Mouse (Mus musculus) thymus, postnatal 4 days (tissue): ENCODE measurements around the gene Dmkn.

Source experiments
- DNase-seq: peaks from one replicate; pipeline ENCODE4 v3.0.0; 2021

Gene Dmkn

DNA sequence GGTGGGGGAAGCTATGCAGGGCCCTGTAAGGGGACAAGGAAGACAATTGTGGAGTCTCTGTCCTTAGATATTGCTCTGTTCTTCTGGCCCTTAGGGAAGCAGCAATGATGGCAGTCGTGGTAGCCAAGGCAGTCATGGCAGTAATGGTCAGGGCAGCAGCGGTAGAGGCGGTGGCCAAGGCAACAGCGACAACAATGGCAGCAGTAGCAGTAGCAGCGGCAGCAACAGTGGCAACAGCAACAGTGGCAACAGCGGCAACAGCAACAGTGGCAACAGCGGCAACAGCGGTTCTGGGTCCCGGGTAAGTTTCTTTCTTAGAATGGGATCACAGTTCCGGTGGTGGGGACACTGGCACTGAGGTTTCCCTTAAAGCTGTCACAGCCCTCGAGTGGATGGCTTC lies 1.6 kb downstream of the Dmkn start:
- DNase-seq, result no peak

DNA sequence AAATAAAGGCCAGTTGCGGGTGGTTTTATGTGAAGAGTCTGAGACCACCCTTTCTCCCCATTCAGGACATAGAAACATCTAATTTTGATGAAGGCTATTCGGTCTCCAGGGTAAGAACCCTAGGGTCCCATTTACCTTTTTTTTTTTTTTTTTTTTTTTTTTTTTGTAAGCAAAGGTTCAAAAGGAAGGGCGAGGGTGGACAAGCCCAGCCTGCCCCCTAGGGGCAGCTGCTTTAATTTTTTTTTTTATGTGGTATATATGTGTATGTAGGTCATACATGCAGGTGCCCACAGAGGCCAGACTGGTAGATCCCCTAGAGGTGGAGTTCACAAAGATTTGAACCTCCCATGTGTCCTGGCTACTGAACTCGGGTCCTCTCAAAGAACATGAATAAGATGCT lies 2.9 kb downstream of the Dmkn start:
- DNase-seq, result no peak

DNA sequence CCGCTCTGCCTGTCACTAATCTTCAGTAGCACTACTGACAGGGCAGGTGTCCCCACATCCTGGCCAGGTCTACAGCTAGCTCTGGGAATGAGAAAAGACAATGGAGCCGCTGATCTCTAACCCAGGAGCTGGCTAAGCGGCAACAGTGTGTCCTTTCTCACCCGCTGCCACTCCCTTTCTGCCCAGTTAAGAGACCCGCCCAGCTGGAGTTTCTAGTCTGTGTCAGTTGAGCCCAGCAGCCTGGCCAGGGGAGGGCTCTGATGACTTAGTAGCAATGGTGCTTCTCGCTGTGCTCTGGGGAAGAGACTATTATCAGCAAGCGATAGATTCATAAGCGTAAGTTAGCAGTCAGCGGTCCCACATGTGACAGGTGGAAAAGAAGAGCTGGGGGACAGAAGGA lies 5.7 kb downstream of the Dmkn start:
- no peak for DNase-seq

DNA sequence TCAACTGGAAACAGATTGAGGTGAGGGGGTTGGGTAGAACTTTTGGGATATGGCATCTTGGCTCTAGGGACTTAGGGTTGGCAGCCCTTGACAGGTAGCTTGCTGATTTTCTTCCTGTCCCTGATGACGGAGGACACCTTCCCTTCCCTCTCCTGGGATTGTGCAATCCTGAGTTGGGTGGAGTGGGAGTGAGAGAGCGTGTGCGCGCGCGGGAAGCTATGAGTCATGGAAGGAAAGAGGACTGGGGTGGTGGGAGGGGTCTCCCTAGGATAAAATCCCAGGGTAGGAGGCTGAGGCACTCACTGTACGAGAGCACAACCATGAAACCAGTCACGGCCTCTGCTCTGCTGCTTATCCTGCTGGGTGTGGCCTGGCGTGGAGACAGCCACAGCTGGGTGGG lies 12.5 kb downstream of the Dmkn start:
- no peak for DNase-seq

DNA sequence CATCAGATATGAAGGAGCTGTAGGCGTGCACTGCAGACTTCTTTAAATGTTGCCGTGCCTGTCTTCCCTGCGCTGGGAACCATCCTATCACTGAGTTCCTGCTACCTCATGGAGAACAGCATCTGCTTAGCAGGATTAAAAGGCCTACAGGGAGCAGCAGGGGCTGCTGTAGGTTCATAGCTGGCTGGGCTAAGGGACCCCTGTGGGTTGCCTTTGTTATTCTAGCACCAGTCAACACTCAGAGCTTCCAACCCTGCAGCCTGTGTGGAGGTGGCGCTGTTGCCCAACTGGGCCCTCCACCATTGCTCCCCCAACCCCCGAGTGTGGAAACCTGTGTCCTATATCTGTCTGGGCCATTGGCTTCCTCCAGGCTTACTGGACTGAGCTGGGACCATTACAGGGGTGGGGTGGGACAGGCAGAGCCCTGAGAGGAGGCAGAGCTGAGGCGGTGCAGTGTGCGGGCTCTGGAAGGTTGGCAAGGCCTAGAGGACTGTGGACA lies 13.6 kb downstream of the Dmkn start:
- no peak for DNase-seq

DNA sequence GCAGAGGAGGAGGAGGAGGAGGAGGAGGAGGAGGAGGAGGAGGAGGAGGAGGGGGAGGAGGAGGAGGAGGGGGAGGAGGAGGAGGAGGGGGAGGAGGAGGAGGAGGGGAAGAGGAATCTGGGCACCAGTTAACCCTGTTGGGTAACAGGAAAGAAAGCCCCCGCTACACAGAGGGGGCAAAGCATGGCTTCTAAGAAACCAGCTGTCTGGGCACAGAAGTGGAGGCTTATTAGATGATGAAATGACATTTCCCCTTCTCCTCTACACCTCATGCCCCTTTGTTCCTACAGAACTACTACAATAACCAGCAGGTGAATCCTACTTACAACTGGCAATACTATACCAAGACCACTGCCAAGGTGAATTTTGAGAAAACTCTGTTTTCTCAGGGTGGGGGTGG lies 14.4 kb downstream of the Dmkn start:
- no peak for DNase-seq

DNA sequence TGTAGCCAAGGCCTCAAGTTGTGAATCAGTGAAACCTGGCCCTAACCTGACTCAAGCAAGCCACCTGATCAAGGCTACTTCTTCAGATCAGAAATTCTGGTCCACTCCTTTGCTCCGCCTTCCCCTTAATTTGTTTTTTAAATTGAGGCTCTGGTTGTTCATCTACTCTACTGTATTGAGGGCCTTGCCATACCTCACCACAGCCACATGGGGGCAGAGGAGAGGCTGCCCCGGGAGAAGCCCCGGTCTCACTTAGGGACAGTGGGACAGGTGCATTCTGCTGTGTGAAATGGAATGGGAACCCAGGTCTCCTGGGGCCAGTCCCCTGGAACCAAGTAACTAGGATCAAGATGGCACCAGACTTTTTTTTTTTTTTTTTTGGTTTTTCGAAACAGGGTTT lies 18.2 kb downstream of the Dmkn start:
- DNase-seq, result peak; percentile 60

DNA sequence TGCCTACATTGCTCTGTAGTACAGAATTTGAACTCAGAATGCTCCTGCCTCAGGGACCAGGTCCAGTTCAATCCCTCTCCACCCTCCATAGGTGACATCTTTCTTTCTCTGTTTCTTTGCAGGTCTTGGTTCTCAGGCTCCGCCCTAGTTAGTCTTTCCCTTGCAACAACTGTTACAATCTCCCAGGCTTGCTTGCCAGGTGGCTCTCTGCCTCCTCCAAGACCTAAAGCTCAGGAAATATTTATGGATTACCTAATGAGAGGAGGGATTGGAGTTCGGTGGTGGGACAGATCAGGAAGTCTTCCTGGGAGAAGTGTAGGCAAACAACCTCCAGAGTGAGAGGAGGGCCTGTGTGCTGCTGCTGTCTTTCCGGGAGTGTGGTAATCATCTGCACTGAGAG lies 19.1 kb downstream of the Dmkn start:
- no peak for DNase-seq

DNA sequence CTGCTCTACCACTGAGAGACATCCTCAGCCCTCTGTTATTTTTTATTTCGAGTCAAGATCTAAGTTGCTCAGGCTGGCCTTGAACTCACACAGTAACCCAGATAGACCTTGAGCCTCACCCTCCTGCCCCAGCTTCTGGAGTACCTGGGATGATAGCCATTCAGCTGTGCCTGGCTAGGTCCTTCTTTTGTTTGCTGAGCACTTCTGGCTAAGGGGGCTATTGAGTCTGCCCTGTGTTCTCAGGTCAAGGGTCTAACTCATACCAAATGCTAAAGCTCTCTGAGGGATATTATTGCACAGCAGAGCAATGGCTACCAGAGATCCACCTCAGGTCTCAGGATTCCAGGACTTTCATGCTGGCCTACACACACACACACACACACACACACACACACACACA lies 21.6 kb downstream of the Dmkn start:
- no peak for DNase-seq

DNA sequence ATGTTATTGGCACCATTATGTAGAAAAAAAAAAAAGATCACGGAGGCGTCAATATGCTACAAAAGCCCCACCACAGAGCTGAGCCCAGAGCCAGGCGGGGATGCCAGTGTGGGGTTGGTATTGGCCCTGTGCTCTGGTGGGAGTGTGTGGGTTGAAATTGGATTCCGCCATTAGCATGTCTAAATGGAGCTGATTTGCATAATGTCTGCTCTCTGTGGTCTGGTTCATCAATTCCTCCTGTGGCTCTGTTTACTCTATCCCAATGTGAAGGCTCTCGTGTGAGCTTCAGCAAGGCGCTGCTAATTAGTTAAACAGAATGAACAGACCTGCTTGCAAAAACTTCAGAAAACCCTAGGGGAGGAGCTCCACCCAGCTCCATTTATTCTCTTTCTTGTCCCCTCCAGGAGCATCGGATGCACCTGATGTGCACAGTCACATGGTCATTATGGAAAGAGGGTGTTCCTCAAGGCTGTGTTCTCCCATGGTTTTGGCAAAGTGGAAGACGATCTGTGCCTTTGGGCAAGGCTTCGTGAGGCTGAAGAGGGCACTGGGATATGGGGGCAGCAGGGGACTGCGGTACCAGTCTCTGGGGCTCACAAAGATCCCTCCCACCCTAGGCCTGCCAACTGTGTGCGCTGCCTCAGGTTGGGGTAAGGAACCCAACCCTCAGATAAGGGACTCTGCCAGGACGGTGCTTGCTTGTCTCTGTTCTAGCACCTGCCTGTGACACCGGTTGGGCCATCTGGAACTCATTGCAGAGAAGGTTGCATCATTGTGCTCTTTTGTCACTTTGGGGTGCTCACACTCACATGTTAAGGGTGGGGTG lies 22.4 kb downstream of the Dmkn start:
- no peak for DNase-seq

DNA sequence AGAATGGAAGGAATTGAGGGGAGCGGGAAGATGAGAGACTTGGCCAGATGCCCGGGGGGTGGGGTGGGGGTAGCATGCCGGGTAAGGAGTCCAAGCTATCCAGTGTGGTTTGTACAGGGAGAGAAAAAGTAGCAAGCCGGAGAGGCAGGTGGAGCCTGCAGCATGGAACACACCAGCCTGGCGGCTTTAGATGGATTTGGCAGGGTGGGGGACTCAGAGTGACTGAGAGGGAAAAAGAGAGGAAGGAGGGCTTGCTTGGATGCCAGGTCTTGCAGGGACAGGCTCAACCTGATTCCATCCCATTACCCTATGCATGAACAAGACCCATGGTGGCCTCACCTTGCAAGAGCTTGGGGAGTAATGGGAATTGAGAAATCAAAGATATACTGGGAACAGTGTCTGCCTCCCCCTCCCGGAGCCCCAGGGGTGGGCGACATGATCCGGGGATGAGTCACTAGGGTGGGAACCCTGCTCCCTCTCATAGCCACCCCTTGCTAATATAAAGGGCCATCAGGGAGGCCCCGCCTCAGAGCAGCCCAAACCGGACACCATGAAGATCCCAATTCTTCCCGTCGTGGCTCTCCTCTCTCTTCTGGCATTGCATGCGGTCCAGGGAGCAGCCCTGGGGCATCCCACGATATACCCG lies 23.9 kb downstream of the Dmkn start, which contains the start of gene Krtdap:
TSS of gene Krtdap (plus strand) at position 520 of the 646 bp plus-strand sequence.
- no peak for DNase-seq

DNA sequence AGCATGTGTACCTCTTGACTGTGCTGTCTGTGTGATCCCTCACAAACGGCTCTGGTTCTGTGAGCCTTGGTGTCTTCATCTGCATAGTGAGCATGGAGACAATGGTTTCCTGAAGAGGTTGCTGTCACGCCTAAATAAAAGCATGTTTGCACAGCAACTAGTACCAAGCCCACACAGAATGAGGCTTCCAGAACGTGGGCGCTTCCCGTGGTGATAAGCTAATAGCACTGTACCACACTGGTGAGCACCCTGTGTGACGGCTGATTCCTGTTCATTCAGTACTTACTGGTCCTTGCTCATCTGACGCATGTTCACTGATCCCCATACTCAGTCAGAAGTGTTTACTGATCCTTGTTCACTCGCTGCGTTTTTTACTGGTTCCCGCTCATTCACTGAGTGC lies 26.6 kb downstream of the Dmkn start:
- DNase-seq, result no peak

DNA sequence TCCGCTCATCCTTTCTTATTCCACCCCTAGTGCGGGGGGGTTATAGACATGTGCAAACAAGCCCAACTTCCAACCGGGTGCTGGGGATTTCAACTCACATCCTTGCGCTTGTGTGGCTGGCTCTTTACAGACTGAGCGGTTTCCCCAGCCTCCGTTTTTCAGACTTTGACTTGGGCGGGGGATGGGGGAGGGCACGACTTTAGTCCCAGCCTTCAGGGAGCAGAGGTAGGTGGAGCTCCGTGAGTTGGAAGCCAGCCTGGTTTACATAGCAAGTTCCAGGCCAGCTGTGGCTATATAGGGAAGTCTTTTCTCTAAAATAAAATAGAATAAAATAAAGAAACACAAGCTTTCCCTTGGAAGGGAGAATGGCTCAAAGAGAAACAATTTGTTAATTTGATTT lies 28.4 kb downstream of the Dmkn start:
- DNase-seq, result no peak

DNA sequence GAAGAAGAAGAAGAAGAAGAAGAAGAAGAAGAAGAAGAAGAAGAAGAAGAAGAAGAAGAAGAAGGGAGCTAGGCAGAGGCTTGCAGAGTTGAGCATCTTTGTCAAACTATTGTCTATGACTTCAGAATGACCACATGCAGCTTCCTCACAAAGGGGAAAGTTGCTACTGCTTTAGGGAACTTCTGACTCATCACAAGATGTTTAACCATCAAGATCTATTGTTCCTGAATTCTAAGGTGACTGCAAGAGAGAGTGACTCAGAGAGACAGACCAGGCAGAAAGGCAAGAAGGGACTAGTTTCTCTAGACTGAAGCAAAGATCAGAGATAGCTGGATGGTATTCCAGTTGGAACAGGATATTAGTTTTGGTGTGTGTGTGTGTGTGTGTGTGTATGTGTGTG lies 31.4 kb downstream of the Dmkn start:
- no peak for DNase-seq

DNA sequence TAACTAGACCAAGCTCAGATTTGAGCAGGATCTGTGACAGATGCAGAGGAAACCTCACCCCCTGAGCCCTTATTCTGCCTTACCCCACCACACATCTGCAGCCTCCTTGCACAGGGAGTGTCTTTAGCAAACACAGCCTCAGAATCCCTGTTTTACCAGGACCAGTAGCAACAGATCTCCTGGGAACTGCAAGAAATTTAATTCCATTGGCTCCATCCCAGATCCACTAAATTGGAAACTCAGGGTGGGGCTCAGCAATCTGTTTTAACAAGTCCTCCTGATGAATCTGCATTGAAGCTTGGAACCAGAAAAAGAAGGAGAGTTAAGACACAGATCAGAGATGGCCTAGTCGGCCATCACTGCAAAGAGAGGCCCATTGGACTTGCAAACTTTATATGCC lies 33.2 kb downstream of the Dmkn start:
- DNase-seq, result no peak

DNA sequence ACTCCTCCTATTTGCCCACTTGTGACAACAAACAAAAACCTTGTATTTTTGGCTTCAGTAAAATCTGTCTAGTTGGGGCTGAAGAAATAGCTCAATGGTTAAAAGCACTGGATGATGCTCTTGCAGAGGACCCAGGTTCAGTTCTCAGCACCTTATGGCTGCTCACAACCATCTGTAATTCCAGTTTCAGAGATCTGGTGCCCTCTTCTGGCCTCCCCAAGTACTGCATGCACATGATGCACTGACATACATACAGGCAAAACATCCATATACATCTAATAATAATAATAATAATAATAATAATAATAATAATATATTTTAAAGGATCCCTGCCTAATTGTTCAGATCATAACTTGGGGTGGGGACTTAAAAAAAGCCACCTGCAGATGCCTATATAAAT lies 37.1 kb downstream of the Dmkn start:
- no peak for DNase-seq

DNA sequence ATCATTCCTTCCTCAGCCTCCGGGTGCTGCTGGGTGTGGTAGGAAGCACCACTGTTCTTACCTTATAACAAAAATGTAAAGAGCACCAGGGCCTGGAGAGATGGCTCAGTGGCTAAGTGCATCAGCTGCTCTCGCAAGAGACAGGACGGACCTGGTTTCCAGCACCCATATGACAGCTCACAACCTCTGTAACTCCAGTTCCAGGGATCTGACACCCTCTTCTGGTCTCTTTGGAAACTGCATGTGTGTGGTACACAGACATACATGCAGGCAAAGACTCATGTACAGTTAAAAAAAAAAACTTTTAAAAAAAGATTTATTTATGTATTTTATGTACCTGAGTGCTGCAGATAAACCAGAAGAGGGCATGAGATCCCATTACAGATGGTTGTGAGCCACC lies 39.7 kb downstream of the Dmkn start:
- no peak for DNase-seq

DNA sequence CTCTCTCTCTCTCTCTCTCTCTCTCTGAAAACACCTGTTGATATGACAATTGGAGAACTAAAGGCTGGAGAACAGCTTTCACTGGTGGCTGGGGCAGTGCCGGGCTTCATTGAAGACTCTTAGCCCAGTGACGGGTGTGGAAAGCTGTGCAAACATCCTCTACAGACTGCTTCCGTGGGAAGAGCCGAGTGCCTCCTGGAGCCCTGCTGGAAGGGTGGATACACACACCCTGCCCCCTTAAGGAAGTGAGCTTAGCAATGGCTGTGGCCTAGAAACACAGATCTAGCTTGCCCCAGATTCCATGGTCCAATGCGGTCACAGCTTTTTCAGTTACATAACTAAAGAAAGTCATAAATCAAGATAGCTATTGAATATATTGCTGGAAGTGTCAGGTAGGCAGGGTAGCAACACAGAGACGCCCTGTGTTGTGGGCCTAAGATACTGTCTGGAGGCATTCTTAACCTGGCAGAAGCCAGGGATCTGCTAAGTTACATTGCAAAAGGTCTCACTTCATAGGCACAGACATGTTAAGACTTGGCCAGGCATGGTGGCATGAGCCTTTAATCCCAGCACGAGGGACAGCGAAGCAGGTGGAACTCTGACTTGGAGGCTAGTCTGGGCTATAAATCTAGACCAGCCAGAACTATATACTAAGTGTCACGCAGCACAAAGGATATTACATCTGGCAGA lies 40.6 kb downstream of the Dmkn start:
- DNase-seq, result no peak

DNA sequence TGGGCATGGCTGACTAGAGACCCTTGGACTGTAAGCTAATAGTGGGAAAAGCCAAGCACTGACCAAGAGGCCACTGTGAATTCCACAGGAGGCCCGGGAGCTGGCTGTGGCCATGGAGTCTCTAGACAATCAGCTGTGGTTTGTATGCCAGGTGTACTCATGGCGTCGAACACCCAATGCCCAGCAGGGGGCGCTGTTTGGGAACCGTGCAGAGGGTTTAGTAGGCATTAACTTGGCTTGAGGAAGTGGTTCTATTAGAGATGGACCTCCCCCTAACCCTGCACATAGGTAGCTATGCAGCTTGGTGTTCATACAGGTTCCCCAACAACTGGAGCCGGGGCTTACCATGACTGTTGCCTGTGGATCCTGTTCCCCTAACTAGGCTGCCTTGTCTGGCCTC lies 42.4 kb downstream of the Dmkn start:
- peak; percentile 82 for DNase-seq

DNA sequence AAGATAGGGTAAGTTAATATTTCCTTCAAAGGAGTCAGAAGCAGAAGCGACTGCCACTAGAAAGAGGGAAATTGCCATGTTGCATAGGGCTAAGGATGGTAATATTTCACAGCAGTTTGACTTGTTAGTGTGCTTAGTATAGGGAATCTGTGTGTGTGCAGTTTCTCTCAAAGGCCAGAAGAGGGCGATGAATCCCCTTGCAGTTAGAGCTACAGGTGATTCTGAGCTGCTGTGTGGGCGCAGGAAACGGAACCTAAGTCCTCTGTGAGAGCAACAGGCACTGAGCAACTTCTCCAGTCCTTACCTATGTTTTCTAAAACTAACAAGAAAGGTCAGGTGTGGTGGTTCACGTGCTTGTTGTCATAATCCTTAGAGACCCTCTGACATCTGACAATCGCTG lies 46.8 kb downstream of the Dmkn start:
- DNase-seq, result no peak

DNA sequence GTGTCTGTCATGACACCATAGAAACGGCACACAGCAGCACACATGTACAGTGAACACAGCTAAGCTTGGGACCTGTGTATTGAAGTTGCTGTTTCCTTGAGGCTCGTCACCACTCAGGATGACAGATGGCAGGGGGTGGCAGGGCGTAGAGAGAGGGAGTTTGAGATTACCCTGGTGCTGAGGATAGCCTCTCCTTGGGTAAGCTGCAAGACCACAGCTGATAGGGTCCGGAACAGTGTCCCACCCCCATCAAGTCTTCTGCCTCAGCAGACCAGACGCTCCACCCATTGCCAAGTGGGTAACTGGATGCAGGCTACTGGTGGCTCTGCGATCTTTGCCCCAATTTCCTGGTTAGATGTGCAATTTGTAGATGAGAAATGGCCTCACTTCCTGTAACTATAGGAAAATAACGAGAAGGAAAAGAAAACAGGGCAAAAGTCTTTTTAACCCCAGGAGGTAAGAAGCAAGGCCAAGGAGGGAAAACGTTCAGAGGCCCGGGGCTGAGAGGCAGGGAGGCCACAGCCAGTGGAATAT lies 48.3 kb downstream of the Dmkn start:
- DNase-seq, result no peak

DNA sequence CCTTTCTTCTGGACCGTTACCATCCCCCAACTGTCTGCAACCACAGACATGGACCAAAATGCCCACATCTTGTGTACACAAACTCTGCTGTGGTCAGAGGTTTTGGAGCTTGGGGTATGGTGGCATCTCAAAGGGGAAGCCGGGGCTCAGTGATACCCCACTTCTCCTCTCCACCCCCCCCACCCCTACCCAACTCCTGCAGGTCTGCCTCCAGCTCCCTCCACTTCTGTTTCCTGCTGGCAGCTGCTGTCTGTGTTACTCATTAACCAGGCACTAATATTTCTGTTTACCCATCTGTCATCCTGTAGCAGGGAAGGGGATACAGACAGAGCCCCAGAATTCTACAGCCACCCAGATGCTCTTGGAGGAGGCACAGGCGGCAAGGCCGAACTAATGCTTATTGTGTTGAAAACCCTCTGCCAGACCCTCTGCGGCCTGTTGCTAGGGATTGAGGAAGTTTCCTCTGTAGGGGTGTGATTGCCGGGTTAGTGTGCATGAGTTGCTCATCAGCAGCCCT lies 48.8 kb downstream of the Dmkn start:
- DNase-seq, result no peak

DNA sequence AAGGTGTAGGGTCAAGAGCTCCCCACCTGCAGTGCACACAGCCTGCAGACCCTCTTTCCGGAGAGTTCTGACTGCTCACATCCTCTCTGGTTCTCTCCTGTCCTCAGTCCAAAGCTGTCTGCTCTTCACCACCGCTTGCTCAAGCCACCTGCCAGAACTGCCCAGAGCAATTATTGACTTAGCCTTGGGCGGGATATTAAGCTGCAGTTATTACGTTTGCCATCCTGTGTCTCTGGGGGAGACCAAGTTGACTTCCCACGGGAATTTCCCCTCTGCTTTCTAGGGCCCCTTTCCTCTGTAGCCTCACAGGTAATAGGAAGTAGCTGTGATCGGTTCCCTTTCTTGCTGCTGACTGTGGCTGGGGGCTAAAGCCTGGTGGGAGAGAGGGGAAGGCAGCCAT lies 56.6 kb downstream of the Dmkn start:
- no peak for DNase-seq
